Mouse (Mus musculus) layer of hippocampus, adult 8-10 months (tissue): ENCODE measurements at regions not wholly inside any gene's neighbourhood (a gene's known extent, or its start where the extent isn't known, plus 50 kb on each side); places are given as distances from the start of the nearest gene placed in this dataset.

ENCODE experiments used
- DNase-seq, 2 experiments: peaks; one replicate each; pipeline ENCODE4 v3.0.0; 2022; ENCODE audit warnings: low spot score in 2 of 2

DNA sequence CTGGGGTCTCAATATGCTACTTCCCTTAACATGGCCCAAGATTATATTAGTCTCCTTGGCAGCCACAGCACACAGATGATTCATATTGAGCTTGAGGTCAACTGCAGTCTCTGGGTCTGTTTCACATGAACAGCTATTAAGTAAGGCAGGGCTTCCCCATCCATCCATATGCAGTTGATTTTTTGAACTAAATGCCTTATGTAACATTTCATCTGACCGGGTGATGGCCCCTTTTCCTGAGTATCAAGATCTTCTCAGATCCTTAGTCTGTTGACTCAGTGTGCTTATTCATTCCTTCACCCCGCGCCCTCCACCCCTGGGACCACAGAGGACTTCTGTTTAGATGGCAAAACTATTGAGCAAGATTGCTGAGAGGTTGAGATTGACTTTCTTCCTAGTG is 202.7 kb downstream of the Cyp26b1 start:
- no peak for DNase-seq

DNA sequence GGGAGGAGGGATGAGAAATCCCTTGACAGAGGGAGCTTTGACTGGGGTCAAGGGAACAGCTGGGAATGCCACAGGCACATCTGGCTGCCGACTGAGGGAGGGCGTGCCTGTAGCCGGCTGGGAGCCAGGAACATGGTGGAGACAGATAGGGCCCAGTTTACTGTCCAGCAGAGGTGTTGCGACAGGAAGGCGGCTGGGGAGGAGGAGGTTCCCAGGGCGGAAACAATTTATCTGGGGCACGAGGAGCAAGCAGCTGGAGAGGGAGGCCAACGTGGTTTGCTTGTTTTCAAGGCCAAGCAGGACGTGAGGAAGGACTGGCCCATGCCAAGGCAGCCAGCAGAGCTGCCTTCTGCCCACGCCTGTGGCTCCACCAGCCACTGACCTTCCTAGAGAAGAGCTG is 208.0 kb downstream of the Cyp26b1 start:
- no peak for DNase-seq

DNA sequence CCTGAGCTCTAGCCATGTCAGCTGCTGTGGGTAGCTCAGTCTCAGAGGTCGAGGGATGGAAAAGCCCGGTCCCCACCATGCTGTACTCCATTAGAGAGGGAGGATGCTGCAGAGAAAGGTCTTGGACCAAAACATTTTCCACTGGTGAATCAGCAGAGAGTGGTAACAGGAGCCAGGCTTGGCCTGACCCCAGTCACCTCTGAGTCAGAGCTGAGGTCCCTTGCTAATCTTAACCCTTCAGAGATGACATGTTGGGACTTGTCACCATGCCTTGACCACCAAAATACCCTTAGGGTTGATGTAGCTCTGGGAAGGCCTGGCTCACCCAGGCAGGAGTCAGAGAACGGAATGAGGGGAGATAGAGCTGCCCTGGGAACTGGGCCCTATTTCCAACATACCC is 210.0 kb downstream of the Cyp26b1 start:
- no peak for DNase-seq

DNA sequence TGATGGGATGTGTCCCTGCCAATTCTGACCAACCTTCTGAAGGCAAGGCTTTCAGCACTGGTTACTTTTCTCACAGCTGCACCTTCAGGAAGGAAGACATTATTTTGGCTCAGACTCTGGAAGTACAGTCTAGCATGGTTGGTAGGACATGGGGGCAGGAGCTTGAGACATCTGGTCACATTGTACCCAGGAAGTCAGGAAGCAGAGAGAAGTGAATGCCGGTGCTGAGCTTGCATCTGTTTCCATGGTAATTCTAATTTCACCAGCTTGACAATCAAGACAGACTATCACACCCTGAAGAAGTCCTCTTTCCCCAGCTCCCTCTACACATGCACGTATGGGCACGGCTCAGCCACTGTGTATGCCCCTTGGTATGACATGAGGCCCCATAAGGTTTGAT is 210.6 kb downstream of the Cyp26b1 start:
- peak; percentile 13 to 19 for DNase-seq

DNA sequence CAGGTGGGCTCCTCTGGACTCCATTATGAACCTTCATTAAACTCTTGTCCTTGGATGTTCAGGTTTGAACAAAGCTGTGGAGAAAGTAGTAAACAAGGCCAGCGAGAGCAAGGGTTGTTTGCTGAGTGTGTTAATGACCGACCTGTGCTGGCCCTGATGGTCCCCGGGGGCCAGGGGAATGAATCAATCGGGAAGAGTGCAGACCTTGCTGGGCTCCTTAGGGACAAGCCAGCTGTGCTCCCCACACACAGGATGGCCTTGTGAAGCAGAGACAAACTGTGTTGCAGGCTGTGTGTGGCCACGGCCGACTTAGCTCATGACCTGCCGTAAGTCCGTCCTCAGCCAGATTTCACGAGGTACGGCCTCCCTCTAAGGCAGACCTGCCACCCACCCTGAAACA is 212.1 kb downstream of the Cyp26b1 start:
- no peak for DNase-seq

DNA sequence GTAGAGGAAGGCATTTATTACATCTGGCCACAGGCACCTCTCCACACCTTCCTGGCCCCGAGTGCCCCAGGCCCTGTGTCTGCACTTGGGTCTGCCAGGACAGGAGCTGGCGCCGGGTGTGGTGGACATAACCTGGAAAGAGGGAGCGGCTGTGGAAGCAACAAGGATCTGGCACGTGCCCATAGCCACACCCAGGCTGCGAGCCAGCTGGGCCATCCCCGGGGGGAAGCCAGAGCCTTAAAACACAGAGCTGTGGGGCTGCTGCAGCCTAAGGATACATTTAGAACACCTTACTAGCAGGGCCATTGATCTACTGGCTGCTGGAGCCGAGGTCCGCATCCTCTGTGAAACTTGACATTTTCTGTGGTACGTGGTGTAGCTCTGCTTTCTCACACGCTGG is 217.0 kb downstream of the Cyp26b1 start:
- no peak for DNase-seq

DNA sequence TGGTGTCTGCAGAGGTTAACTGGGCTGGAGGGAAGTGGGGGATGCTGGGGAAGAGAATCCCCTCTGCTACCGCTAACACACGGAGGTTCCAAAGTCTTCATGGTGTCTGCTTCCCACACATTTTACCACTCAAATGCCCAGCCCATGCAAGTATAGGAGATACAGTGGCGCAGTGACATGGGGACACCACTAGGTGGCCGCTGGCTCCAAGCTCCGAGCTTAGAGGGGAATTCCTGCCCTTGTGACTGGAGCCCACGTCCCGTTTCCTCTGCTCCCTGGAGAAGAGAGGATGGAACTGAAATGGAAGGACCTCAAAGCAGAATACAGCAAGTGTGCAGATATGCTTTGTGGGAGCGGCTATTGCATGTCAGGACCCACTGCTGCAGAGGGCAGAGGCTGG is 218.2 kb downstream of the Cyp26b1 start:
- DNase-seq: peak in 1 of 2 experiments; percentile 17

DNA sequence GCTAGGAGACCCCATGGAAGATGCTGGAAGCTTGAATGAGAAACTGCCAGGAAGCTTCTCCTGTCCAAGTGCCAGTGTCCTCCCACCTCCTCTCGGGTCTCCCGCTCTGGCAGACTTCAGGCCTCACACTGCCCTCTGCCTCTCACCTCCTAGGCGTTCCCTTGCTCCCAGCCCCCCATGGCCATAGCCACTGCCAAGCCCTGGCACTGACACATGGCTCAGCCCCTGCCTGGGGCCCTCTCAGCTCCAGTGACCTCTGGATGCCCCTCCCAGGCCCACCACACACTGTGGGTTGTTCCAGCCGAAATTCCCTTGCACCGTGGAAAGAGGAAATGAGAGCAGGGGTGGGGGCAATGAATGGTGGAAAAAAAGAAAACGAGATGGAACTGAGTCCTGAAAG is 227.3 kb downstream of the Cyp26b1 start:
- no peak for DNase-seq

DNA sequence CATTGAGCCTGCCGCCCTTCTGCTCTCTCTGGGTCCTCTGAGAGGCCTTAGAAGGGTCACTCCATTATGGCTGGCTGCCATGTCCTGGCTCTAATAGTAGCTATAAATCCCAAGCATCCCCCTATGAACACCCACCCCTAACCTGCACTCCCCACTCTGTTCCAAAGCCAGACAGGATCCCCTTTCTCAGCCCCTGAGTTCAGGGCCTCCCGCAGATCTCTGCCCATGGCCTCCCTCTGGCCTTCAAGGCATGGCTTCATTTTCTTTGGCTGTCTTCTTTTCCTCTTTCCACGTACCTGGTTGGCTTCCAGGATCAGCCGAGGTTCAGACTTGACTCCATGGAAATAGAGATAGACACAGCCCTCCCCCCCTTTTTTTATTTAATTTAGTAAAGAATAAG is 227.8 kb downstream of the Cyp26b1 start:
- DNase-seq: no peak

DNA sequence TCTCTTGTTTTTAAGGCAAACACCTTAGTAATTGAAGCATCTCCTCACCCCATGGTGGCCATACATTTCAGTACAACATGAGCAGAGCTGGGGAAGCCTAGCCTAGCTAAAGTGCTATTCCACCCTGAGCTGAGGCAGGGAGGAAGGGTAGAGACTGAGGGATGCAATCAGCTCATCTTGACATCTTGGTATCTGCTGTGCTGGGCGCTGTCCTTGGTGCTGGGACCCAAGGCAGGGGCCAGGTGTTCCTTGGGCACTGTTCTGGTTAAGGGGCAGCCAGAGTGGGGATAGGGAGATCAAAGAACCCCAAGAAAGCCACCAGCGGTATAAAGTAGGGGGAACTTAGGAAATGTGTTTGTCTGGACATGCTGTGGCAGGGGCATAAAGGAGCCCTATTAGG is 228.7 kb downstream of the Cyp26b1 start:
- DNase-seq: no peak

DNA sequence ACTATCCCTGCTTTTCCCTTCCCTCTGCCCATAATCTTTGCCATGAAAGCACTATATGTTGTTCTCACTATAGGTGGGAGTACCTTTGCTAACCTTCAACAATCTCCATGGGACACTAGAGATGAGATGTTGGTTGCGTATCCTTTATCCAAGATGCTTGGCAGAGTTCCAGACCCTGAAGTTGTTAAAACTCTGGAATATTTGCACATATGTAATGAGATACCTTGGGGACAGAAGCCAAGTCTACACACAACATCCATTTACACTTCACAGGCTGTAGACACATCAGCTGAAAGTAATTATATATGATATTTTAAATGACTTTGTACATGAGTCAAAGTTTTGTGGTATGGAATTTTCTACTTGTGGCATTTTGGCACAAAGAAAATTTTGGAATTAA is 231.4 kb downstream of the Cyp26b1 start:
- no peak for DNase-seq

DNA sequence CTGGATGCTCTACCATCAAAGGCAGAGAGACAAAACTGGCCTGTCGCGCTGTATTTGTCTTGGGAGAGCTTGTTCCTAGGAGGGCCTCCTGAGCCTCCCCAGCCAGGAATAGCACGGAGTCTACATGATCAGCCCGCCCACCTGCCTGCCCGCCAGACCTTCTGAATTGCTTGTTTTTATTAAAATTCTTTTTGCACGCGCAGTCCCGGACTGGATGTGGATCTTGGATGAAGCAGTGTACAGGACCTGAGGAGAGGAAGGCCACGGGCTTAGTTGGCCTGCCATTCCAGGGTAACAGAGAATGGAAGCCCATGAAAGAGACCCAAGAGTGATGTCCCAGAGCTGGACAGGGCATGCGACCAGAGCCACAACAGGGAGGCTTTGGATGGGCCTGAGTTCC is 235.8 kb downstream of the Cyp26b1 start:
- no peak for DNase-seq

DNA sequence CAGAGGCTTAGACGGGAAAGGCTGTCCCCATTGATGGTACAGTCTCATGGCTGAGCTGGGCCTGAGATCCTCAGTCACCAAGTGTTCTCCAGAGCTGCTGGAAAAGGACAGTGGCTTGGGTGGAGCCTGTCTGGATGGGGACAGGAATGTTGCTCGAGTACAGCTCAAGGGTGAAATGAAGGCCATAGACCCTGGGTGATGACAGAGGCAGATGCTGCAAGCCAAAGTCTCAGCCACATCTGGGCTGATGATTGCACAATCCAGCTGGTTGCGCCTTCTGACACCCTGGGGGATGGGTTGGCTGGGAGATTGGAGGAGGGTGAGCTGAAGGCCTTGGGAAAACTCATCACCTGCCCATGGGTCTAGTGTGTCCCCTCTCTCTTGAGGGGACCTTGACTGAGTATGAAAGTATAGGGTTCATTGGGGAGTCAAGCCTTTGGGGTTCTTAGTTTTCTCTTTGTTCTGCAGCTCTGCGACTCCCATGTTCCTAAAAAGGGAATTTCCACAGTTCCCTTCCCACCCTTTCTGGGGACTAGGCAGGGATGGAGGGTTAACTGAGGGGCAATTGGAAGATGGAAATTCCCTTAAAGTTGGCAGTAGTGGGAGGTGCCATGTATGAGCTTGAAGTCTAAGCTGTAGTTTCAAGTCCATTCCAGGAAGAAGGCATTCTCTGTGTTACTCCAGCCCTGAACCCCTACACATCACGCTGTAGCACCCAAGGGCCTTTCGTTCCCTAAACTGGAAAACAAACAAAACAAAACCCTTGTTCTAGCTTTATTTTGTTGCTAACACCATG is 240.1 kb downstream of the Cyp26b1 start:
- no peak for DNase-seq

DNA sequence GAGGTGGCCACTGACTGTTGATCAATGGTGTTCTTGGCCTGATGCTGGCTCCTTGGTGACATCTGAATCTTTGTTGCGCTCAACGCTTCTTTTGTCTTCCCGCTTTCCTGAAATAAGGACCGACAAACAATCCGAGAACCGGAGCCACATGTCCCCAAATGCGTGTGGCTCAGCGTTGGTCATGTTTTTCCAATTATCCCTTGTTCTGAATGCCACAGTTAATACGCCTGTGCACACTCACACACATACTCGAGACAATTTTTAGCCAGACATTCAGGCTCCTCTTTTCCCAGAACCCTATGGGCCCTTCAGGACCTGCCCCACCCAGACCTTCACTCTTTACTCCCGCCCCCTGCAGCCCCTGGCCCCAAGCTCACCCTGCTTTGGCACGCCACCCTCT is 248.8 kb downstream of the Cyp26b1 start:
- DNase-seq: no peak

DNA sequence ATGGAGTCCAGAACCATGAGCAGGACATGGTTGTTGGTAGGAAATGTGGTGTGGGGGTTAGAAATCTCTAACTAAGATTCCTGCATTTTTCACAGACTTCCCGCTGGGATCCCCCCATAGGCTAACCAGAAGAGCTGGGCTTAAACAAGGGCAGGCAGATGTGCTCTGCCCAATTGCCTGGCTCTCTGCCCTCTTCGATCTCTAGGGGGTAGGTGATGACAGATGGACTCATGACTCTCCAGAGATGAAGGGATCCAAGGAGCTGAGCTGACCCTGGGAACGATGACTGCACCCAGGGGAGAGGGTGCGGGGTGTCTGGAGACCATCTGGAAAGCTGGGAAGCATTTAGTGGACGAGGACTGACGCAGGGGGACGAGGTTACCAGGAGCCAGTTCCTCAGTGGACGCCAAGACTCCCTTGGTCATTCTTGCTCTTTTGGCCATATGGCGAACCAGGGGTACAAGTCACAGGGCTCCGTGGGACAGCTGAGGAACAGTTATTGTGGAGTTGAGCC is 260.0 kb downstream of the Cyp26b1 start:
- DNase-seq: no peak

DNA sequence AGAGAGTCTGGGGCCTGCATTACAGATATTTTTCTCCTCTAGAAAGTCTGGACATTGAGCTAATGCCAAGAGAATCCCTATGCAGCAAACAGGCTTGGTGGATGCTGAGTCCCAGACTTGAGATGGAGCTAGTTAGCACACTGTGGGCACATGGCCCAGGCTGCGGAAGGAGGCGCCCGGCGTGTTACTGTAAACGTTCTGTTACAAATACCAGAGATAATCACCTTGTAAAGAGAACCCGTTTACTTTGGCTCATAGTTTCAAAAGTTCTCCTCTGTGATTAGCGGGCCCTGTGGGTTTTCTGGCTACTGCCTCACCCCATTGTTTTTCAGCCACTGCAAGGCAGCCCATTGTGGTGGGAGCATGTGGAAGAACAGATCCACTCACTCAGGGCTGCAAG is 264.6 kb downstream of the Cyp26b1 start:
- no peak for DNase-seq

DNA sequence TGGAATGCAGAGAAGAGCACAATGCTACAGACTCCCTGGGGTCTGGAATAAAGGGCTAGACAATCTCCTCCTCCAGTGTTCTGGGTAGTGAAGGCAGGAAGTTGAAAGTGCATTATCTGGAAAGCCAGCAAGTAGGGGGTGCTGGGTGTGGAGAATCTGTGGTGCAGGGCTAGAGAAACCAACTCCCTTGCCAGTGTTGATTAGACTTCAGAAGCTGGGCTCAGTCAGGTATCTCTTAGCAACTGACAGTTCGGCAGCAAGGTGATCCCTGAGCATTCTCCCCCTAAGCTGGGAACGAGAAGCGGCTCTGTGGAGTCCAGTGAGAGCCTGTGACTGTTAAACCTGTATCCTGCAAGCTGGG is 265.7 kb downstream of the Cyp26b1 start:
- no peak for DNase-seq

DNA sequence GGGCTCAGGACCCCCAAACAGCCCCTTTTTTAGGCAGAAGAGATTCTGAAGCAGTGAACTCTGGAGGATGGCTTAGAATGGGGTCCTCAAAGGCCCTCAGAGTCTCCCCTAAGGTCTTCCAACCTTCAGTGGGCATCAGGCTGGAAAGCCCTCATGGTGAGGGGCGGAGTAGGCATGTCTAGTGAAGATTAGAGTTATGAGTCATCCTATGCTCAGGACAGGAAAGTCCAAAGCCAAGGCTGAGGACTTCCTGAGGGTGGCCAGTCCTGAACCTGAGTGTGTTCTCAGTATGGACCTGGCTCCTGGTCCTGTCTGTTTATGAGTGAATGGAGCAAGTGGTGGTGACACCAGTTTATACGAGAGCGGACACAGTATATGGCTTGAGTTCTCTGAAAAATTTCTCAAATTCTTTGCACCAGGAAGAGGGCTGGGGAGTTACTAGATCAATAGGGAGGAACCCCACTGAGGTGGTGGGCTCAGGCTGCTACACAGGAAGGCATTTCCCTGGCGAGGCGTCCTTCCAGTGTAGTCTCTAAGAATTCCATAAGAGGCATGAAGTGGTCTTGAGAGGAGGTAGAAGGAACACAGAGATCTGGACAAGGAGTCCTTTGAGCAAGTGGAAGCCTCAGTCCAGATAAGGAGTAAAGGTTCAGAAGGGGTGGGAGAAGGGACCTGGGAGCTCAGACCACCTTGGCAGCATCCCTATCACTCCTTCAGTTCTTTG is 266.2 kb downstream of the Cyp26b1 start:
- no peak for DNase-seq

DNA sequence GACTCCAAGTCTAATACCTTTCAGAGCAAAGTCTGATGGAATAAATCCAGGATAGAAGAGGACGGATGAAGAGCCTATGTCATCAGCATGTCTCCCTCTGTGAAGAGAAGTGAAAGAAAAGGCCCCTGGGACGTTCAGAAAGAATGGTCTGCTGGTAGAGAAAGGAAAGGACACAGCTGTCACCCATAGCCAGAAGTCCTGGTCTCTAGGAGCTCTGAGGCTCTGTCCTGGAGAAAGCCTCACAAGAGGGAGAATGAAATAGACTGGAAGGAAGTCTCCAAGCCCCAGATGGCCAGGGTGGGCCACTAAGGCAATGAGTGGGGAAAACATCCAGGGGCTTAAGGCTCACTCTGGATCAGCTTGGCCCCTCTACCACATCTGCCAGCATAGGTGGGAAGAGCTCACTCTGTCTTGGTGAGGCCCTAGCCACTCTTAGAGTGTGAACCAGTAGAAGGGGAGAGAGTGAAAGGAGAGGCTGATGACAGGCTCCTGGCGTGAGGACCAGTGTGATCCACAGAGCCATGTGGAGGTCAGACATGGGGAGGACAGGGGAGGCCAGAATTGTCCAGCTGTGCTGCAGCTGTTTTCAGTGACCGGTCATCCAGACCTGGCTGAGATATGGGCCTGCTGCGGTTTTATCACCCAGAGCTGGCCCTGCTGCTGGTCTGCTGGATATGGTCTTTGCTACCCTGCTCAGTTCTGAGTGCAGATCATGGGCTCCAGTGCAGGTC is 268.2 kb downstream of the Cyp26b1 start:
- no peak for DNase-seq

DNA sequence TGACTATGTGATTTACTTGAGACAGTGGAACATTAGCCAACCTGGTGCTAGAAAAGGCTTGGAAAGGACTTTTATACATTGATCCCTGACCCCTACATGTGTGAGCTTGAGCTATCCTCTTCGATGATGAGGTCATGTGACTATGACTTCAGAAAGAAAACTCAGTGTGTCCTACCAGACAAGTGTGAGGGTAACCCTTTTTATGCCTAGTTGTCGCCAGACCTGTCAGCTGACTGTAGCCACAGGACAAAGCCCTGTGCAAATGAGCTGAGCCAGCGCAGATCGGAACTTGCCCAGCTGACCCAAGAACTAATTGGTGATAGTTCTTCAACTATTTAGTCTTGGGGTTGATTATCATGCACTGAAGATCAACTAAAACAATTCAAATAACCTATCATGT is 269.5 kb downstream of the Cyp26b1 start:
- no peak for DNase-seq

DNA sequence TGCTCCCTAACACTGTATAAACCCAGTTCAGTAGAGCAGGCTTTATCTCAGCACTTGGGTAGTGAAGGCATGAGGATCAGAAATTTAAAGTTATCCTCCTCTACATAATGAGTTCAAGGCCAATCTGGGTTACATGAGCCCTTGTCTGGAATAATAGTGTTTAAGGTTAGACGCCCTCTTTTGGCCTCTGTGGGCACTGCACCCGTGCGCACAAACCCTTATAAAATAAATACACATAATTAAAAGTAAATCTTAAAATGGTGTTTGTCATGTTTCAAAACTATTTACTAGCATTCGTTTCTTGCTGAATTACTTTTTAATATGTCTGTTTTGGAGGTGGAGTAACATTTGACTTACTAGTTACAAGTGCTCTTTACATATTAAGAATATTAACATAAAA is 271.2 kb downstream of the Cyp26b1 start:
- no peak for DNase-seq

DNA sequence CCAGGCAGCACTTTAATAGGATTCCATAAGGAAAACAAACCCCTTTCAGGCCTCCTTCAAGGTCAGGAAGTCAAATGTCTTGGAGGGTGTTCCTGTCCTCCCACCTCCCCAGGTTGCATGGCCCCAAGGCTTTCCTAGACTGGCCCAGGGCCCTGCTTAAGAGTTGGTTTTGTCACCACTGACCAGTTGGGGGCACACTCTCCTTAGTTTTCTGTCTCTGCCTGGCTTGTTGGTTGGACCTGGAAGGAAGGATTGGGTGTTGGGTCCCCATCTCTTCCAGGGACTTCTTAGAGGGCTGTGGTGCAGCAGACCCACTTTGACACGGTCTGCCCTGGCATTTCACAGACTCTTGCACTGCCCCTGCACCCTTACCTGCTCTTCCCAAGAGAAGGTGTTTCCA is 273.1 kb downstream of the Cyp26b1 start:
- DNase-seq: peak in 1 of 2 experiments; percentile 14
